Mouse (Mus musculus) lung, postnatal 25 days (tissue): ENCODE measurements around the gene Macc1.
A peak's percentile ranks its signal among the peaks of the same experiment; 100 is the strongest.
"Not testable (repeated sequence)": the region's sequence is repeated elsewhere in the genome, so short reads cannot be mapped to it uniquely, and the experiment has no call there.

Source experiments
- DNase-seq: peaks from one replicate; pipeline ENCODE4 v3.0.0; 2022; ENCODE audit warnings: low spot score

Macc1 gene

DNA sequence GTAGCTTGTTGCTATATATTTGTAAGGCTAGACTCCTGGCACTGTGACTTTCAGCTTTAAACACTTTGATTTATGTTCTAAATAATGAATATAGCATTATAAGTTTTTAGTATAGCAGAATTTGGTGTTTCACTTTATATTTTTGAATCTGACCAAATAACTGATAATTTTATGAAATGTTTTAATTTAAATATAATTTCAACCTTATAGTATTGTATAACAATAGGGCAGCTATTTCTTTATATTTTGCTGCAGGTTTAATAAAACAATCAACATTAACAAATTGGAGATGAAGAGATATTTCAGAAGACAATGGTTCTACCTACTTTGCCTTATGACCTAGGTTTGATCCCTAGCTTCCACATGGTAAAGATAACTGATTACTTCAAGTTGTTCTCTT is at the start of gene Macc1:
Gene Macc1, plus strand, starts transcription at position 301 of the 400 bp plus-strand sequence.
- no peak for DNase-seq

DNA sequence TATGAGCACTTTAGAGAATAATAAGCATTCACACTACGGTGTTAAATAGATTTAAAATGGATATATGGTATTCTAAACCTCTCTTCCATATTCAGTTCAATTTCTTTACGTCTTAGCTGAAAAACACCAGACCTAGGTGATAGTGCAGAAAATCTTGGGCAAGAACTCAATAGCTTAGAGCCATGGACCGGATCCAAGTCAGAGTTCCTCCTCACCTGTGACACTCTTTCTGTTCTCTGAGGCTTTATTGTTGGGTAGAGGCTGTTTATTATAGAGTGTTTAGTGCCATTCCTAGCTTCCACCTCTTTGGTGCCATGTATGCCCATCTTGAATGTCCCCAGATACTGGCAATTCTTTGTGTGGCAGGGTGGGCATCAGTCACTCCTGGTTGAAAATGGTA is 49.6 kb upstream of the Macc1 start:
- DNase-seq: no peak

DNA sequence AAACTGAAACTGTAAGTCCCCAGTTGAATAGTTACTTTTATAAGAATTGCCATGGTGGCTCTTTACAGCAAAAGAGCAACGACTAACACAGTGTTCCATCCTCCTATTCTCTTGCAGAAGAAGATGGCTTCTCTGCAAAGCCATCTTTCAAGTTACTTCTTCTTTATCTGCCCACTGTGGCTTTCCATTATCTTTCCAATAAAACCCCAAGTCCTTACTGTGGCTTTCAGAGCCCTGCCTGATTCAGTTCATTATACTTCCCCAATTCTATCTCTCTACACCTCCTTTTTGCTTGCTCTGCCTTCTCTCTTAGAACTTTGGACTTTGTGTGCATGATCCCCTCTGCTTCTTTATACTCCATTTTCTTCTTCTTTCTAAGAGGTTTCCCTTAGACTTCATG is 45.3 kb upstream of the Macc1 start:
- DNase-seq: no peak

DNA sequence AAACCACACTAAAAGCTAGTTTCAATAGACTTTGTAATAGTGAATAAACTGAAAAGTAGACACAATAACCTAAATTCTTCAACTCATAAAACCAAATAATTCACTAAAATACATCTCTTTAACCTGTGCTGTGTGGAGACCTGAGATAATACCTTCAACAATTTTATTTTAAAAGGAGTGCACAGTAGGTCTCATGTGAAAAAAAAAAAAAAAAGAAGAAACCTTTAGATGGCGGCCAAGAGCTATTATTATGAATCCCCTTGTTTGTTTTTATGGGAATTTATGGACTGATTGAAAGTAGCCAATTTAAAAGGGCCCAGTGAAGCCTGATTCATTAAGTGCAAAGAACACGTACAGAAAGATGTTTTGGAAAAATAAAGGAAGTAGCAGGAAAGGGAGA is 44.0 kb upstream of the Macc1 start:
- no peak for DNase-seq

DNA sequence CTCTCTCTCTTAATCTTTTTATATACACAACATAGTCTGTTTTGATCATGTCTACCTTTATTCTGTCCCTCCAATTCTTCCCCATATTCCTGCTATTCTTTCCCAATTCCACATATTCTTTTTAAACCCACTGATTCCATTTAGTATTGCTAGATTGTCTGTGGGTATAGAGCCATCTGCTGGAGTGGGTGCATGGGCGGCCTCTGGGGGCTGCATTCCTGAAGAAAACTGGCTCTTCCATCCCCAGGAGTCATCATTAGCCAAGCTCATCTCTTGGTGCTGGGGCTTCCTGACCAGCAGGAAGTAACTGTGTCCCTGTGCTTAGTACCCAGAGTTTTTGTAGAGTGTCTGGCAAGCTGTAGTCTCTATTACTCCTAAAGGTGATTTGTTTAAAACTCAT is 42.1 kb upstream of the Macc1 start:
- no peak for DNase-seq

DNA sequence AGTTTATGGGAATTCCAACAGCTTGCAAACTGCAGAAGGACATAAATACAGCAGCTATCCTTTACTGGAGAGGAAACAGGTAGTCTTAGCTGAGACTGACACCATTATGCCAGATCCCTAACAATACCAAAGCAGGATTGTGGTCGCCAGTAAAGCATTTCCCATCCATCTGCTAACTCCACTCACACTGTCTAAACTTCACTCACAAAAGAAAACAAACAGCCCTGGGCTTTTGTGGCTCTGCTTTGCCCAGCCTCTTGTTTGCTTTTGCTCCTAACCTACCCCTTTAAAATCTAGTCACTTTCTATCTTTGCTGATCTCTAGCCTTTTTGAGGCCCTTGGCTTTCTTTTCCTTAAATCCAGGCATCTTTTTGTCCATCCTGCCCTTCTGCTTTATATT is 40.5 kb upstream of the Macc1 start:
- DNase-seq: no peak

DNA sequence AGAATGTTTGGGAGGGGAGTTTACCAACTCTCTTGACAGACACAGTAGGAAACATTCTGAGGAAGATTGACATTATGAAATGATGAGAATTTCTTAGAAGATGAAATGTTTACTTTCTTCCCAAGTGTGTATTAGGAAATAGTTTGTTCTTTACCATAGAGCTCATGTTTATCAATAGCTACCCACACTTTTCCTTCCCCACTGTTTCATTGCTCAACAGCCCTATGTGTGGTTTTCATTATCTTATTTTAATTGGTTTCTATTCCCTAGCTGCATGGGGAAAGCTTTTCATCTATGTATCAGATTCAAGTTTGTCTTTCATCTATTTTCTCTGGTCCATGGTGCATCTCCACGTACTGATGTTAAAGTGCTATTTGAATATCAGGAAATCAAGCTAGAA is 37.8 kb upstream of the Macc1 start:
- DNase-seq: no peak

DNA sequence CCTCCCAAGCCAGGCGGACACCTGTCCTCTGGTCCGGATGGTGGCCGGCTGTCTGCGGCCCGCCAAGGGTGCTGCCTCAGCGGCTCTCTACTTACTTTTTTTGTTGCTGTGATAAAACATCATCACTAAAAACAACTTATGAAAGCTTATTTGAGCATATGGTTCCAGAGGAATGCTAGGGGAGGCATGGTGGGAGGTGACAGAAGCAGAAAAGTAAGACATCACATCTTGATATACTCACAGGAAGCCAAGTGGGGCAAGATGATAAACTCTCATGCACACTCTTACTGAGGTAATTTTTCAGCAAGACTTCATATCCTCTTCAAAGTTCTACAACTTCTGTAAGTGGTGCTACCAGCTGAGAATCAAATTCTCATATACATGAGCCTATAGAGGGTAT is 22.5 kb upstream of the Macc1 start:
- no peak for DNase-seq

DNA sequence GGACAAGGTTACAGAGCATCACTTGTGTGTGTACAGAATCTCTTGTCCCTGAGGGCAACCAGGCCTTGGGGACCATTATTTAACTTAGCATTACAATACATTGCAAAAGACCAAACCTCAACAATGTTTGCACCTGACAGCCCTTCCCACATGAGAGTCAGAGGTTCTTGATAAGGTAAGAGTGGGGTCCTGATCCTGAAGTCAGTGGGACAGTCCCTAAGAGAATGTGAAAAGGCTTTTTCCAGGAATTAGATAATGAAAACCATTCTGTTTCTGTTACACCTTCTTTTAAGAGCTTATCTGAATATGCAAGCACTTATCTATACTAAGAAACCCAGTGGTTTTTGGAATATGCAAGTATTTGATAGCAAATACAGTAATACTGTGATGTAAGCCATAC is 10.5 kb upstream of the Macc1 start:
- no peak for DNase-seq

DNA sequence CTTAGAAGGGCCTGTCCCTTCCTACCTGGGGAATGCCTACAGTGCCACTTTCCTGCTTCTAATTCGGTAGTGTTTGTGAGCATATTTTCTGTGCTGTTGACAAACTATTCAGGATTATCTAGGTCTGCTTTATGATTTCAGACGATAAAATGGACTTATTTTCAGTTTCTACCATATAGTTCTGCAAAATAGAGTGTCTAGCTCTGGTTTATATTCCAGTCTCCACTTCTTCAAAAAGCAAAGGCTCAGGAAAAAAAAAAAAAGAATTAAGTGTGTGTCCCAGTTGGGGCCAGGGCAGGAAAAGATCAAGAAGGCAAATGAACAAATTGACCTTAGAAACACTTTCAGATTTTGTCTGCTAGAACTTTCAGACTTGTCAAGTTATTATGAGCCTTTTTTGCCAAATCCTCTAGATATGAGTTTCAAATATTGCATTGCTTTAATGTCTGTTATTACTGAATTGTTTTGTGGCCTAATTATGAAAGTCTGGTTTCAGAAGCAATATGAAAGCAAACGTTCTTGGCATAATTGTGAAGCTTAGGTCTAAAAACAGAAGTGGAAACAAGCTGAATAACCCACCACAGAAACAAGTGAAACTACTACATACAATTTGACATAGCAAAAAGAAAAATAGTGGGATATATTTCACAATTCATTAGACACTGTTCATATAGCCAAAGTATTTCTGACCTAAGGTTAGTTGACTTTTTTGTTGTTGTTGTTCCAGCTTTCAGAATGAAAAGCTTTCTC is 881 bp upstream of the Macc1 start:
- no peak for DNase-seq

DNA sequence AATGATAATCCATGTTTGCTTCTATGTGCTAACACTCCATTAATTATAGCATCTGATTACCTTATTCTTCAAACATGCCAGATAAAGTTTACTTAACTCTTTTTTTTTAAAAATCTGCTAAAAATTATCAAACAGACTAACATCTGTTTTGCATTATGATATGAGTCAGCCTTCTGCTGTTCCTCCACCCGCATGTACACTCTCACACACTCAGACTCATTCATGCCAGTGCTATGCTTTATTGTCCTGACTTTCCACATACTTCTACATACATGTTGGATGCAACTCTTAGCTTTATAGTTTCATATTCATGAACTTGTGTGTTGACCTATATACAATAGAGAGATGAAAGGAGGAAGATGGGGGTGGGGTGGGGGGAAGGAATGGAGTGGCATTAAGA is 4.7 kb downstream of the Macc1 start:
- no peak for DNase-seq

DNA sequence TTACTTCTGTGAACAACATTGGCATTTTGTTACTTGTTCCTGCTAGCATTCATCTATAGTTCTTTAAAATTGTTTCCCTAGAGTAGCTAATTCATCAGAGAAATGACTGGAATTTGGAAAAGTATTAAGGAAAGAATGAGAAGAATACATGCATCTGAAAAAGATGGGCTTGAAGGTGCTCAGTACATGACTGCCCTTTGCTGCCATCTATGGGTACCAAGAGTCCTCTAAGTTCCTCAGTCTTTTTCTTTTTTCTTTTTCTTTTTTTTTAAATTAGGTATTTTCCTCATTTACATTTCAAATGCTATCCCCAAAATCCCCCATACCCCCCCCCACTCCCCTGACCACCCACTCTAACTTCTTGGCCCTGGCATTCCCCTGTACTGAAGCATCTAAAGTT is 11.3 kb downstream of the Macc1 start:
- DNase-seq: no peak

DNA sequence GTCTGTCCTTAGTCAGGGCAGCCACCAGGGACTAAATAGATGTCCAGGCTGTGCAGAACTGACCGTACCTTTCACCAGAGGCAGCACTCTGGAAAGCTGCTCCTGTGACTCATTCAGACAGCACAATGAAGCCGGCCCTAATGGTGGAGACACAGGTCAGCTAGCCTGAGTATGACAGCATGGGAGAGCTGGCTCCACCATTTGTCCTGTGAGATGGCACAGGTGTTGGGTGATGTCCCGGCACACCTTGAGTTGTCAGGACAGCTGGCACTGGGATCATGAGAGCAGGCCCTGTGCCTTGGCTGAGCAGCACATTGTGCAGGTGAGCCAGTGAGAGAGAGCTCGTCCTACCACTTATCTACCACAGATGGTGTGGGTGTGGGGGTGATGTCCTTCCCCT is 16.6 kb downstream of the Macc1 start:
- DNase-seq: no peak

DNA sequence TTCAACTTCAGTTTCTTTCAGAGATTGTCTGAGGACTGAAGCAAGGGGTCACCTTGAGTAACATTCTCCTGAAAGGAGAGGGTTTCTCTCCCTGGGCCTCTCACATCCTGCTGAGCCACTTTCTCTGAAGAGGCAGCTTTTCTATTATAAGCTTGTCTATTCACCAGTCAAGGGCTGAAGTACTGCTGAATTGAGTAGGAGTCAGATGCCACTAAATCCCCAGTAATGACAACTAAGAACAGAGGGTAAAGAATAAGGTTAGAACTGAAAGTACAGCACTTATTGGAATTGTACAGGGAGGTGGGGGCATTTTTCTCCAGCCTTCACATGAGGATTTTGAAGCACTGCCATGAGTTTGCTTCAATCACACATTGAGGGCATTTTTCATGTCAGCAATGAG is 19.3 kb downstream of the Macc1 start:
- no peak for DNase-seq

DNA sequence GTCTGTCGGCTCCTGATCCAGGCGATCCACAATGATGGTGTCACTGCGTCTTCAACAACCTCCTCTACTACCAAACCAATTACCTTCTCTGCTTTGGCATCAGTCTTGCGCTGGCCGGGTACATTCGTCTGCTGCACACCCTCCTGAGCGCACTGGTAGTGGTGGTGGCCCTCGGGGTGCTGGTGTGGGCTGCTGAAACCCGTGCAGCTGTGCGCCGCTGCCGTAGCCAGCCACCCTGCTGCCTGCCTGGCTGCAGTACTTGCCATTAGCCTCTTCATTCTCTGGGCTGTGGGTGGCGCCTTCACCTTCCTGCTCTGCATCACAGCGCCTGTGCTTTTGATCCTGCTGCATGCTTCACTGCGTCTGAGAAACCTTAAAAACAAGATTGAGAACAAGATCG is 38.5 kb downstream of the Macc1 start:
- not testable (repeated sequence) for DNase-seq

DNA sequence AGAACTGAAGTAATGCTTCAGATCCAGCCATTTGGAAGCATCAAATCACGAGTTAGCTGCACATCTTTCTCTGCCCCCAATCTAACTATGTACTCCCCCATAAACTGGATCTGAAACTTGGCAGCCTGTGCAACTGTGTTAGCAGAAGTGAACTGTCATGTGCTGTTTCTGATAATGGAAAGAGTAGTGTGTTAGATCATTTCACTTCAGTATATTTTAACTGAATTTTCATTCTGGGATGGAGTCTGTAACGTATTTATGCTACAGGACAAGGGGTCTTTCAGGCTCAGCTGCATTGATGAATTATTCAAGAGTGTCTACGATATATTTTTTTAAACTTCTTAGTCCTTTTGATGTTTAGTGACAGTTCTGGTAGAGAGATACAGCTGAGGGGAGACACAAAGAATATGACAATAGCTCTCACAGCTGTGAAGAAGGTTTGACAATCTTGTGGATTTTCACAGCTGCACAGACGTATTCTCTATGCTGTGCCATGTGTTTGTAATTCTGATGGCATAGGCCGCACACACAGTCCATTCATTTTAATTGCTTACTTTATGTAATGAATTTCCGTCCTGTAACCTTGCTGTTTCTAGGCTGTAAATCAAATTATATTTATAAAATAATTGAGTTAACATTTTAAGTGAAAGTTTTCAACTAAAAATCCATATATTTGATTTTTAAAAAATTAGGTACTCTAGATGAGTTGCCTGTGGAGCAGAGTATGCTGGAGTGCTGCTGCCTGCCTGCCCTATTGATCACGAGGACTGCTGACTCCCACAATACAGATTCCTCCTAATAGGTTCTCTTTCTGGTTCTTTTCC is 43.6 kb downstream of the Macc1 start:
- DNase-seq: no peak

DNA sequence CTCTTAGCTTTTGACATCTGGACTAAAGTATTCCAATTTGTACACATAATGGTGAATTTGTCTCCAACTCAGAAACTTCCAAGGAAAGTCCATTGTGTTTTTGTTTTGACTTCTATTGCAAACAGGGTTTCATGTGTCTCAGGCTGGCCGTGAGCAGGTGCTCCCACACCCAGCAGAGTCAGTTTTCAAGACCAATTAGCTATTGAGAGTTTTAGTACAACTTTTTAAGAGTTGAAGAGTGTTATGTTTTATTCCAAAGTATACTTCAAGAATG is 44.1 kb downstream of the Macc1 start:
- DNase-seq: no peak

DNA sequence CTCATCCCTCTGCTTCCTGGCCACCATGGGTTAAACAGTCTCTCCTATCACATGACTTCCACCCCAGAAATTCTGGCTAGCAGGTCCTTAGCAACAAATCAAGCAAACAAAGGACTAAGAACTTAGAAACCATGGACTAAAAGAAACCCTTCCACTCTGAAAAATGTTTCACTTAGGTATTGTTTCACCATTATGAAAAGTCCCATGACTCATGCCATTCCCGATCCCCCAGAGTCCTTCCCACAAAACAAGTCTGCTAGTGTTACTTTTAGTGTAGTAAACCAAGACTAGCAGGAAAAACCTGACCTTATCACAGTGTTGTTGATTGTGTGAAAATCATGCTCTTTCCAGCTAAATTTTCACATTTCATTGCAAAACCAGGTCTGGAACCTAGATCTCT is 51.0 kb downstream of the Macc1 start:
- no peak for DNase-seq

DNA sequence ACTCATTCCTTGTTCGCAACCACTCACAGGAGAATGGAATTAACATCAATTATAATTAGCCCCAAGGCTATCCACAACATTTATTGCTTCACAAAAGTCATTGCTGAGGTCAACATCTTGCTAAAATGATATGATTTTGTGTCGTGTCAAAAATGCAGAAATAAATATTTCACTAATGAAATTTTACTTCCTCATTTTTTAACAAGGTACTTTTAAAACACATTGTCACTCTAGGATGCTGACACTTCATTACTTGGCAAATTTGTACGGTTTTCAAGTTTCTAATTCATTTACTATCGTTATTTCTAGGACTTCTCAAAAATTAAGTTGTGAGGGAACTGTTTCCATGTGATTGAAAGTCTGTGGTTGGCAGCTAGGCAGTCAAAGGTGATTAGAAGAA is 55.8 kb downstream of the Macc1 start:
- no peak for DNase-seq

DNA sequence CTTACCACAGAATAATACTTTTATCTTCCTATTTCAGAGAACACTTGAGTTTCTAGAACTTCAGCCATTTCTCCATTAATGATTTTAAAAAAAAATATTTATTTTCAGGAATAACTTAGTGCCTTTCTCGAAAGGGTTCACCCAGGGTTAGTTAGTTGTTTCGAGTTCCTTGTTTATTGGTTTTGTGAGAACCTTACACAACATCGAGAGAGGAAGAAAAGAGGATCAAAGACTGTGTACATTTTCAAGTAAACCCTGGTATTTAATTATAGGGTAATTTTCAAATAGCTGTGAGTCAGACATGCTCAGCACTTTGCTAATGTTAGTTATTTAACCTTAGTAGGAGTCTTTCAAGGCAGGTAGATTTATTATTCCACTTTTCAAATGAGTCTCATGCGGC is 58.3 kb downstream of the Macc1 start:
- no peak for DNase-seq

DNA sequence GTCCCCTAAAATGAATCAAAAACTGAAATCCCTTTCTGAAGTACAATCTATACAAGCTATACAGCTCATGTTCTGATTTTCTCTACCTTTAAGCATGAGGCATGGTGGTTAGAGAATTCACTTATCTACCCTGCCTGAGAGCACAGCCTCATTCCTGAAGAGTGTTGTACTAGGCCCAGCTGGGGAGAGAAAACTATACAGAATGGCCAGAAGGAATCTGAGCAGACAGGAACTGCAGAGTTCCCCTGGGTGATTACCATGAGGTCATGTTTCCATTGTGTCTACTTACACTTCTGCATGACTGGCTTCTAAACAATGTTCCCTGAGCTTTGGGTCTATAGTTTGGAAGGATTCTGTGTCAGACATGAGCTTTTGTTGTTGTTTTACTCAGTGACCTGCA is 62.8 kb downstream of the Macc1 start:
- no peak for DNase-seq

DNA sequence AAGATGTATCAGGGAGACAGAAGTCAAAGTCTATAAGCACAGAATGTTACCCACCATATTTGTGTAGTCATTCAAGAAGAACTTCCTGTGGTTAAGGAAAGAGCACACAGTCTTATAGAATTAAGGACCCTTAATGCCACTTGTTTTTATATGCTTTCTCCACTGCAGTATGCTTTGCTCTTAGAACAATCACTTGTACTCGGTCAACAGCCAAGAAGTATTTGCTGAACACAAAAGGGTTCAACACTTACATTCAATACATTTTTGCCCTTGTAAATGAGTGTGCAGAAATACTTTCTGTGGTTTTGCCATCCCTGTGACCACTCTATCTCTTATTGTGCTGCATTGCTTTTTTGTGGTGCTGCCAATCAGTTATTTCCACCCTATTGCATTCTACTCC is 67.8 kb downstream of the Macc1 start:
- DNase-seq: peak; percentile 75

DNA sequence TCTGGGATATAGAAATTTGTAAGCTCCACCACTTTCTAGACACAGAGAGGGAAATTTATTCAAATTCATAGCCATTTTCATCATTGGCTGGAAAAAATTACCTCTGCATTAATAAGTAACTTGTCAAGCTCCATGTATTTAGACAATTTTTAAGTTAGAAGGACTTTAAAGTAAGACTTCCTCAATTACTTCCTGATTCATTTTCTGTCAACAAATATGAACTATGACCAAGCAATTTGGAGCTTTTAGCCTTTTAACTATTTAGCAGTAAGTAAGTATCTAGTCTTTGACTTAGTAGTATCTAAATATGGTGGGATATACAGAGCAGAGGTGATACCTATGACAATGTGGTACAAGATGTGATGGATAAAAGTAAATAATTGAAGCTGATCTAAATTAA is 72.2 kb downstream of the Macc1 start:
- DNase-seq: no peak

DNA sequence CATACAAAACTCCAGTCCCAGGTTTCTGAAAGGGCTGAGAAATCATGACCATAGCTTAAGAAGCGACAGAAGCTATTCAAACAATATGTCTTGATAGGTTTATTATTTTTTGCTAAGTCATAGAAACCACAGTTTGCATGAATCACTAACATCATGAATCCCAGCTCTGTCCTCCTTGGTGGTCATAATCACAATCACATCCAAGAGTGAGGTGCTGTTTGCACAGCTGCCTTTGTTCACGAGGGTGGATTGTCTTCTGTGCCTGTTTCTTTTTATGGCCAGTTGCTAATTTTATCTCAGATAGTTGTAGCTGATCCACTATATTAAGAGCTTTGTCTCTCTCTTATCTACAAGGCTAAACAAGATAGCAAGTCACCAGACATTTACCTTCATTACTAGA is 72.6 kb downstream of the Macc1 start:
- no peak for DNase-seq
